10 mouse cellular contexts compared by ENCODE assay signal in the genomic region with DNA sequence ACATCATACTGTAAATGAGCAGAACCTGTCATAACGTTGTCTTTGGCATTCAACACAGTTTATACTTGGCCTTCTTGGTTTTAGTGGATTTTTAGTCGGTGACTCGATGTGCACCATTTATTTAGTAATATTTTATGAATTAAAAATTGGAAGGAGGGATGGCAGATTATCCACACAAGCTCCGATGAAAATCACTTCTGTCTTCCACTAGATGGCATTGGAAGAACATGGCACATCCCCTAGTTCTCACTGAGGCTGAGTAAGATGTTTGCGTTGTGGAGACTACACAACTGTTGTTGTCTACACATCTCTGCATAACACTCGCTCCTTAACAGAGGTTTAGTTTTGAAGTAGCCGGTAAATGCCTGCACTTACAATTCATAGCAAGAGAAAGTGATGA.
DNase-seq lines count a peak whose midpoint lies in the region; ATAC-seq and TF ChIP-seq lines count a peak whose summit lies in the region.
"Had no signal": no experiment of that assay in that cellular context is flagged by ENCODE, and none has a peak within 500 bp of the region (broad histone marks: within the 10 kb centered on the region; RNA-seq: fewer than 3 reads in every experiment).

No protein-coding gene starts in this region.

- H3K36me3 ChIP-seq in forebrain, embryonic 16.5 days (ENCODE audit: control insufficient read depth, insufficient read depth), result no peaks in the 10 kb centered on the region
- H3K36me3 ChIP-seq in forebrain, embryonic 10.5 days (replicated peaks), result no peaks in the 10 kb centered on the region
- H3K36me3 ChIP-seq in MEL (ENCODE audit: control insufficient read depth in 1 of 2, insufficient read depth in 2 of 2, low read length in 2 of 2), result peaks cover 0 to 9% of the 10 kb centered on the region in 2 experiments; a peak in 2 of 4 replicates
- H3K36me3 ChIP-seq in midbrain, postnatal 0 days (ENCODE audit: insufficient read depth, low read length), result no peaks in the 10 kb centered on the region
- H3K36me3 ChIP-seq: heart, embryonic 13.5 days; midbrain, embryonic 12.5 days had no signal

- WGBS in forebrain, embryonic 16.5 days, result 73% methylated on average over 7 of the region's 7 CpGs
- 81% methylated on average over 7 of the region's 7 CpGs for WGBS in forebrain, embryonic 10.5 days
- WGBS in midbrain, postnatal 0 days, result 64% methylated on average over 7 of the region's 7 CpGs

- H3K9me3 ChIP-seq in forebrain, embryonic 16.5 days (ENCODE audit: control insufficient read depth, low read length), result no peaks in the 10 kb centered on the region
- H3K9me3 ChIP-seq in forebrain, embryonic 10.5 days, result no peaks in the 10 kb centered on the region
- no peaks in the 10 kb centered on the region for H3K9me3 ChIP-seq in MEL (replicated peaks; ENCODE audit: insufficient read depth, low read length)
- no peaks in the 10 kb centered on the region for H3K9me3 ChIP-seq in midbrain, postnatal 0 days (ENCODE audit: low read length)
- H3K9me3 ChIP-seq: heart, embryonic 13.5 days; midbrain, embryonic 12.5 days had no signal

- TF ChIP-seq POLR2A in MEL (IDR thresholded peaks at IDR 0.05; ENCODE audit: control insufficient read depth in 1 of 2, insufficient read depth in 1 of 2, low read depth in 1 of 2, low read length in 2 of 2, poor library complexity in 1 of 2), result no peak

- H3K4me2 ChIP-seq in forebrain, embryonic 16.5 days (ENCODE audit: low read length), result no peak overlapping the region
- no peak overlapping the region for H3K4me2 ChIP-seq in midbrain, postnatal 0 days (ENCODE audit: low read depth, low read length, poor library complexity, severe bottlenecking)
- H3K4me2 ChIP-seq: heart, embryonic 13.5 days; midbrain, embryonic 12.5 days had no signal

- no peaks in the 10 kb centered on the region for H3K79me2 ChIP-seq in MEL (ENCODE audit: control insufficient read depth, insufficient read depth, low read length, poor library complexity)

- H3K4me3 ChIP-seq in forebrain, embryonic 16.5 days (replicated peaks; ENCODE audit: low read length), result no peak overlapping the region
- no peak overlapping the region for H3K4me3 ChIP-seq in forebrain, embryonic 10.5 days
- H3K4me3 ChIP-seq in layer of hippocampus, adult 2 months, result no peak overlapping the region
- H3K4me3 ChIP-seq in MEL (ENCODE audit: control insufficient read depth in 1 of 2, insufficient read depth in 1 of 2, low read depth in 2 of 2, low read length in 2 of 2), result no peak overlapping the region
- H3K4me3 ChIP-seq in midbrain, postnatal 0 days (ENCODE audit: low read depth, low read length), result no peak overlapping the region
- H3K4me3 ChIP-seq: heart, embryonic 13.5 days; midbrain, embryonic 12.5 days had no signal

- no peak for TF ChIP-seq EP300 in MEL (IDR thresholded peaks at IDR 0.05; ENCODE audit: low read depth in 1 of 2, low read length in 2 of 2)

- peak; percentile 81 for TF ChIP-seq CTCF in layer of hippocampus, adult 2 months (conservative IDR thresholded peaks at IDR 0.05)
- TF ChIP-seq CTCF in MEL (IDR thresholded peaks at IDR 0.05 in 2 of 3, conservative IDR thresholded peaks at IDR 0.05 in 1 of 3; ENCODE audit: control insufficient read depth in 1 of 3, insufficient read depth in 1 of 3, low read depth in 2 of 3, low read length in 3 of 3, poor library complexity in 1 of 3, severe bottlenecking in 1 of 3), result peak in 1 of 3 experiments; percentile 8; a peak in 1 of 6 replicates
- peak; percentile 91 for TF ChIP-seq CTCF in midbrain, postnatal 0 days (IDR thresholded peaks at IDR 0.05)

- DNase-seq in forebrain, embryonic 10.5 days (ENCODE audit: extremely low spot score, low spot score), result no peak
- peak in 1 of 2 experiments; percentile 25 for DNase-seq in layer of hippocampus, adult 2 months (ENCODE audit: low spot score in 2 of 2)
- DNase-seq in layer of hippocampus, adult 8-10 months (ENCODE audit: low spot score in 2 of 2), result no peak
- DNase-seq in MEL (ENCODE audit: low read depth, low spot score), result no peak
- peak; percentile 59 for DNase-seq in midbrain, postnatal 0 days (ENCODE audit: low spot score)
- no peak for DNase-seq in kidney, postnatal 25 days
- DNase-seq: lung, adult 18-20 months had no signal

- H3K27me3 ChIP-seq in forebrain, embryonic 16.5 days (replicated peaks; ENCODE audit: control insufficient read depth, insufficient read depth, low read length), result no peaks in the 10 kb centered on the region
- H3K27me3 ChIP-seq in forebrain, embryonic 10.5 days (ENCODE audit: poor library complexity, severe bottlenecking), result no peaks in the 10 kb centered on the region
- H3K27me3 ChIP-seq in MEL (ENCODE audit: control insufficient read depth in 1 of 2, insufficient read depth in 2 of 2, low read length in 2 of 2), result no peaks in the 10 kb centered on the region
- H3K27me3 ChIP-seq in midbrain, postnatal 0 days (ENCODE audit: insufficient read depth, low read length), result no peaks in the 10 kb centered on the region
- H3K27me3 ChIP-seq: heart, embryonic 13.5 days; midbrain, embryonic 12.5 days had no signal

- ATAC-seq in forebrain, embryonic 16.5 days, result peak; percentile 75
- ATAC-seq in midbrain, postnatal 0 days (ENCODE audit: low FRiP score), result peak; percentile 78

- TF ChIP-seq RAD21 in MEL (IDR thresholded peaks at IDR 0.05; ENCODE audit: low read depth, low read length), result peak; percentile 14; the same call in 1 of the 2 replicates

- no peaks in the 10 kb centered on the region for H3K4me1 ChIP-seq in forebrain, embryonic 16.5 days (replicated peaks; ENCODE audit: control insufficient read depth, insufficient read depth, low read length)
- H3K4me1 ChIP-seq in forebrain, embryonic 10.5 days, result no peaks in the 10 kb centered on the region
- peaks cover 0 to 8% of the 10 kb centered on the region in 2 experiments; a peak in 2 of 4 replicates for H3K4me1 ChIP-seq in MEL (ENCODE audit: control insufficient read depth in 1 of 2, insufficient read depth in 2 of 2, low read length in 2 of 2)
- H3K4me1 ChIP-seq in midbrain, postnatal 0 days (ENCODE audit: insufficient read depth, low read length), result no peaks in the 10 kb centered on the region
- H3K4me1 ChIP-seq: heart, embryonic 13.5 days; midbrain, embryonic 12.5 days had no signal

- H3K9ac ChIP-seq in forebrain, embryonic 16.5 days (replicated peaks; ENCODE audit: low read depth, low read length), result no peak overlapping the region
- H3K9ac ChIP-seq in MEL (ENCODE audit: control insufficient read depth, low read depth, low read length, poor library complexity, severe bottlenecking), result no peak overlapping the region
- no peak overlapping the region for H3K9ac ChIP-seq in midbrain, postnatal 0 days (replicated peaks; ENCODE audit: low read length, poor library complexity, severe bottlenecking)
- H3K9ac ChIP-seq: heart, embryonic 13.5 days; midbrain, embryonic 12.5 days had no signal

- no peak overlapping the region for H3K27ac ChIP-seq in forebrain, embryonic 16.5 days (ENCODE audit: low read length)
- no peak overlapping the region for H3K27ac ChIP-seq in forebrain, embryonic 10.5 days
- H3K27ac ChIP-seq in layer of hippocampus, adult 2 months, result no peak overlapping the region
- H3K27ac ChIP-seq in MEL (ENCODE audit: control insufficient read depth, low read depth, low read length), result no peak overlapping the region
- no peak overlapping the region for H3K27ac ChIP-seq in midbrain, postnatal 0 days (ENCODE audit: low read depth, low read length)
- H3K27ac ChIP-seq: heart, embryonic 13.5 days; midbrain, embryonic 12.5 days had no signal

TF ChIP-seq in MEL, 35 proteins besides CTCF, POLR2A, EP300 and RAD21:
- no peak for TF ChIP-seq MAZ (IDR thresholded peaks at IDR 0.05; ENCODE audit: low read depth, low read length)
- TF ChIP-seq MEF2A (IDR thresholded peaks at IDR 0.05; ENCODE audit: extremely low read depth, insufficient replicate concordance, low read depth, low read length, poor library complexity, severe bottlenecking), result no peak
- no peak for TF ChIP-seq USF2 (IDR thresholded peaks at IDR 0.05; ENCODE audit: borderline replicate concordance in 1 of 2, insufficient read depth in 1 of 2, low read depth in 1 of 2, low read length in 2 of 2)
- TF ChIP-seq POLR2AphosphoS5 (IDR thresholded peaks at IDR 0.05; ENCODE audit: borderline replicate concordance, low read depth, low read length), result no peak
